Mouse (Mus musculus) thymus, postnatal 10 days (tissue): ENCODE data around the gene Dok5.
A peak's percentile ranks its signal among the peaks of the same experiment; 100 is the strongest.

Experiments used
- DNase-seq, 2 experiments: peaks; one replicate each; pipeline ENCODE4 v3.0.0; 2021; ENCODE audit warnings: low spot score in 2 of 2

Dok5 gene

DNA sequence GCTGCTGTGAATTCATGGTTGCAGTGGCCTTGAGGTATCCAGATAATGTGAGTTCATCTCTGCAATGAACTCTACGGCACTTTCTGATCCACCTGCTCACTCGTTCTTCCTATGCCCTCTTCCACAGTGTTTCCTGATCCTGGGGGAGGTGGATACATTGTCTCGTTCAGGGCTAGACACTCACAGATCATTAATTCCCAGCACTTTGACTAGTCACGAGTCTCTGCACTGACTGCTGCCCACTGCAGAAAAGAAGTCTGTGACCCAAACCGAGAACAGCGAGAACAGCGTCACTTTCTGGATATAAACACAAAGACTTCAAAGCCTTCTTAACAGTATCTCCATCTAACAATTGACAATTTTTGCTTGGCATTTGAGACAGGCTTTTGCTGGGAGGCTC lies 125.9 kb downstream of the Dok5 start:
- DNase-seq = no peak

DNA sequence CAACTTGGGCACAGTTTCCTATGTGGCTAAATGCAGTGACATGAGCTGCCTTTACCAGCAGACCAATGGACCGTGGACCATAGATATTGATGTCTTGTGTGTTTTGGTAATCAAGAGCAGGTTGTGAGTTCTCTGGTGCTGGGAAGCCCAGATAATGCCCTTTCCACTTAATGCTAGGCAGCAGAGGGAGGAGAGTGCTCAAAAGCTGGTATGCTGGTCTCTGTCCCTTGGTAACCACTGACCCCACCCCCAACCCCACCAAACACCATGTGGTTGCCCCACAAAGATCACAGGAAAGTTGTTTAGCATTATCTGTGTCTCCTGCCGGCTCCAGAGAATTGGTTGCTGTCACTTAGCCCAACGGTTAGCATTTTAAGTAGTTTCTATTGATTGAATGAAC lies 127.0 kb downstream of the Dok5 start:
- DNase-seq = no peak

DNA sequence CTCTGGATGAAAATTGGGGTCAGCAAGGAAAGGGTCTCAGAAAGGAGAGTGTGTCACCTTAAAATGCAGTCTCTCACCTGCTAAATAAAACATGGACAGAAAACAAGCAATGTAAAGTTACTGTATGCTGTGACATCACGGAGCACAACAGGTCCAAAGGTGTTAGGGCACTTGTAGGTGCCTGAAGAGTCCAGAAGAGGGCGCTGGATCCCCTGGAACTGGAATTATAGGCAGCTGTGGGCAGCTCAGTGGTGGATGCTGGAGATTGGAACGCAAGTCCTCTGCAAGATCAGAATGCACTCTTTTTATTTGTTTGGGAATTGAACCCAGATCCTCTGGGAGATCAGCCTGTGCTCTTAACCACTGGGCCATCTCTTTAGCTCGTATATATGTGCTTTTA lies 129.0 kb downstream of the Dok5 start:
- no peak for DNase-seq

DNA sequence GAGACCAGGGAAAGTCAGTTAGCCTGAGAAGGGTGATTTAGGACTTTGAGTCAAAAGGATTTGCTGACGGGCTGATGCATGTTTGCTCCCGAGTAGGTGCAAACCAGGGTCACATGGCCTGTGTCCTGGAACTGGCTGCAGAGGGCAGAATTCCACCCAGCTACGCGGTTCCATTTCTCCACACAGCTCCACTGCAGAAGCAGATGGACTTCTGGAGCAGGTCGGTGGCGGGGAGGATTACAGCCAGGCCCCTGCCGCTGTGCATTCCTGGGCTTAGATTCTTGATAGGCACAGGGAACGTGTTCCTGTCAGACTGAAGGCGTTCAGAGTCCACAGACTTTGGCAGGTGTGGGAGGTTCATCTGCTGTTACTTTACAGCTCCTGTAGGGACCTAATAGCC lies 131.2 kb downstream of the Dok5 start:
- DNase-seq = no peak

DNA sequence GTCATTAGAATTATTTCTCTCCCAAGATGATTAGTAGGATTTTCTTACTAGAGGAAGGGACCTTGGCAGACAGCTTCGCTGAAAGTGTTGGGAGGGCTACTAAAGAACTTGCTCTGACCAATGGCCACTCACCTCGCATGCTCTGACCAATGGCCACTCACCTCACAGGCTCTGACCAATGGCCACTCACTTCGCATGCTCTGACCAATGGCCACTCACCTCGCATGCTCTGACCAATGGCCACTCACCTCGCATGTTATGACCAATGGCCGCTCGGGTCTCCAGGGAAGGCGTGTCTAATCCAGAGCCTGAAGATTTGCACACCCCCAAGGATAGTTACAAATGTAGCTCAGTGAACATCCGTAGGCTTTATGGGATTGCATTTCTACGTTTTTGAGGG lies 131.6 kb downstream of the Dok5 start:
- DNase-seq = no peak

DNA sequence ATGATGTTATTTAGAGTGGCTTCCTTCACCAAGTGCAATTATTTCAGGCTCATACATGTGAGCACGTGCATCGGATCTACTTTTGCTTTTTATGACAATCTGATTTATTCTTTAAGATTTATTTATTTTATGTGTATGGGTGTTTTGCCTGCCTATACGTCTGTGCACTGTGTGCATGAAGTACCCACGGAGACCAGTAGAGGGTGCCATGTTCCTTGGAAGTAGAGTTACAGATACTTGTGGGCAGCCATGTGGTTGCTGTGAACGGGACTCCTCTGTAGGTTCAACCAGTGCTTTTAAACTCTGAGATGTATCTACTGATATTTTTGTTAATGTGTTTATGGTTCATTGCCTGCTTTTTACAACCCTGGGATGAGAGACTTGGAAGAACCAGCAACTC lies 132.4 kb downstream of the Dok5 start:
- no peak for DNase-seq

DNA sequence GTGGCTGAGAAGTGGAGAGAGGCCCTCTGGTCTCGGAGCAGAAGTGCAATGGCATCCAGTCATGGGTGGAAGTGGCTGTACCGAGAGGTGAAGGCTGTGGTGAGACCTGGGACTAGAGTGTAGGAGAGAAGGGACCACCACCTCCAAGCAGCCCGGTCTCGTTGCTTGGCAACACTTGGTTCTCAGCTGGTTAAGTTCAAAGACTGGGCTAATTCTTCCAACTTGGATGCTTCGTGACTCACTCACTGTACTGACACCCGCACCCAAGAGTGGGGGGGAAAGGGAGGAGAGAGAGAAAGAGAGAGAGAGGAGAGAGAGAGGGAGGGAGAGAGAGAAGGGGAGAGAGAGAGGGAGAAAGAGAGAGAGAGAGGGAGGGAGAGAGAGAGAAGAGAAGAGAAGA lies 133.2 kb downstream of the Dok5 start:
- DNase-seq = no peak

DNA sequence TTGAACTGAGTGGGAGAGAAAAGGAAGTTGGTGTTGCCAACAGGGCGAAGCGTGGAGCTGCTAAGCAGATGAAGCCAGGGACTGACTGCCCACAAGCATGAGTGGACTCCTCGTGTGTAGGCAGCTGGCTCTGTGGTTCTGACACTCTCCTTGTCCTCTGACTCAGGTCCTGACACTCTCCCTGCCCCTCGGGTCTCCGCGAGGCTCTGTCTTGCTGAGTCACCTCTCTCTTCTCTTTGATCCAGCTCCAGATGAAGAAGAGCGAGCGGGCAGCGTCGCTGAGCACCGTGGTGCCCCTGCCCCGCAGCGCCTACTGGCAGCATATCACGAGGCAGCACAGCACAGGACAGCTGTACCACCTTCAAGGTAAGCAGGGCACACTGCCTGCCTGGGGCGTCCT lies 139.0 kb downstream of the Dok5 start:
- DNase-seq = no peak

DNA sequence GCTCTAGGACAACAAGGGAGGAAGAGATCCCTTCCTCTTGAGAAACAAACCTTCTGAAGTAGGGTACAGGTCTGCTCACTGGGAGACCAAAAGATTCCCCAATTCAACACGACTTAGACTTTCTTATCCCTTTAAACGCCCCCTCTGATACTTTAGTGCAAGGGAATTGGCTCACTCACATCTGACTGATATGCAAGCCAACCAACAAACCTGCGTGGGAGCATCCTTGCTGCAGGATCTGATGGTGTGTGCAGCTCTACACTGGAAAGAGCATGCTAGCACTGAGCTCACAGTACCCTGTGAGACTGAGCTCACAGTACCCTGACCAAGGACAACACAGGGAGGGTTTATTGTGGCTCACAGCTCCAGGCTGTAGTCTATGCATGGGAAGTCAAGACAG lies 139.9 kb downstream of the Dok5 start:
- DNase-seq = no peak

DNA sequence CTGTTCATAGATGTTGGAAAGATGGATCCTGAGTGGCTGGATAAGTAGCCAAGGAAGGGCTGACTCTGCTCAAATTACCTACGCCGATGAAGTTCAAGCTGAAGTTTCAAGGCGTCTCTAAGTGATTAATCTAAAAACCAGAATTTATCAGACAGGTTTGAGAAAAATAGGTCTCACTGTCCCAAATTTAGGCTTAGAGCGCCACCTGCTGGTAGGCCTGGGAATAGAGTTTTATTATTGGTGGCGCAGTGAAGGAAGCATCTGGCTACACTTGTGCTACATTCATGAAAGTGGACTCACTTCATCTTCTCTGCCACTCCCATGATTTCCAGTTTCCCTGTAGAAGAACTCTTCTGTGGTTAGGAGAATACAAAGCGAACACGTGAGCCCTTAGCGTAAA lies 141.8 kb downstream of the Dok5 start:
- peak in 1 of 2 experiments; percentile 54 for DNase-seq

DNA sequence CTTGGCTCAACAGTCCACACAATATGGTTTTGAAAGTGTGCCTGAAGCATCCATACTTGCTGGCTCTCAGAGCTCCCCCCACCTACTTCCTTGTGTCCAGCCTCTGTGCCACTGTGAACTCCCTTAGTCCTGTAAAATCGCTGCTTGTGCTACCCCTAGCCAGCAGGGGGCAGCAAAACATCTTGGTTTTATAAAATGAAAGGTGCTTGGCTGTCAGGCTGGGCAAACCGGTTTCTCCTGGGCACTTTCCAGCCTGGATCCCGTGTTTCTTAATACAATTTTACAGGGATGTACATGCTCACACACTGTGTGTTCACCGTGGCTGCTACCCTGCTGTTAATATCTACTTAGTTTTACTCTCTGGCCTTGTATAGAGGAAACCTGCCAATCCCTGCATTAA lies 145.9 kb downstream of the Dok5 start:
- peak; percentile 11 to 59 for DNase-seq

DNA sequence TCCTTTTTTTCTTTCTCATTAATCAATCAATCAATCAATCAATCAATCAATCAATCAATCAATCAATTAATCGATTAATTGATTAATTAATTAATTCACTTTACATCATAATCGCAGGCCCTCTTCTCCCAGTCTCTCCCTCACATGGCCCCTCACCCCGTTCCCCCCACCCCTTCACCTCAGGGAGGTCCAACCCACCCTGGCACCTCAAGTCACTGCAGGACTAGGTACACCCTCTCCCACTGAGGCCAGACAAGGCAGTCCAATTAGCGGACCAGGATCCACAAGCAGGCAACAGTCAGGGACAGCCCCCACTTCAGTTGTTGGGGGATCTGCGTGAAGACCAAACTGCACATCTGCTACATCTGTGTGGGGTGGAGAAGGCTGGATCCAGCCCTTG lies 146.3 kb downstream of the Dok5 start:
- DNase-seq = no peak

DNA sequence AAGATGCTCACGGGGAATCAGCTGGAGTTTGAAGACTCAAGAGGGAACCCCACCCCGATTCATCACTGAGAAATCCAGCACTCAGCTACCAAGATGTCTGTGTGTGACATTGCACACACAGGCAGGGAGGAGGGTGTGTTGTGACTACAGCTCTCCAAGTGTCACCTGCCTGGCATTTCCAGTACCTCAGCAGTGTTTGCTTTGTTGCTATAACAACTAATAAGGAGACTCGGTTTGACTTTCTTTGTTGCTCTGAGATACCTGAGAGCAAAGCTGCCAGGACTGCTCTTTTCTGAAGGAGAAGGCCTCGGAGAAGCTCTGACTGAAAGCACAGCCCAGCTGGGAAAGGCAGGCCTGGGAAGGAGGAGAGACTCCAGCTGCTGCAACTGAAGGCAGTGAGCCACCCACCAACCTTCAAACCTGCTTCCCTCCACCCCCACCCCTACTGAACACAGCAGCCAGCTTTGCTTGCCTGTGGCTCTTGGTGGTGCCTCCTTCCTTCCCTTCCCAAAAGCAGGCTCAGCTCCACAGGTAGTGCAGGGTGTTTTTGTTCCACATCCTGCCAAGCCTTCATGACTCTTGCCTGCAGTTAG lies 152.7 kb downstream of the Dok5 start:
- no peak for DNase-seq

DNA sequence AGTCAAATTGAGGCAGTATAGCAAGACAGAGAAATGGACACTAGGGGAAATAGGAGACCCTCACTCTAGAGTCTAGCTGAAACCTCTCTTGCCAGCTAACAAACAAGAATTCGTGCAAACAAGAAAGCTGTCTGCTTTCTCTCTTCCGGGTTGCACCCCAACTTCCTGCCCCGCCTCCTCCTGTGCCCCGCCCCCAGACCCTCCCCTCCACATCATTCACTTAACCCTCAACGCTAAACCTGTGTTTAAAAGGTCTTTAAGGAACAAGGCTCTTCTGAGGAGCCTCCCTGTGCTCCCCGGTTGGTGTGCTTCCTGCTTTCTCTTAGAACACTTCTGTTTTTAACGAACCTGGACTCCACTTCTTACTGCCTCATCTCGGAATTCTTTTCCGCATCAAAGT lies 156.4 kb downstream of the Dok5 start:
- DNase-seq = no peak

DNA sequence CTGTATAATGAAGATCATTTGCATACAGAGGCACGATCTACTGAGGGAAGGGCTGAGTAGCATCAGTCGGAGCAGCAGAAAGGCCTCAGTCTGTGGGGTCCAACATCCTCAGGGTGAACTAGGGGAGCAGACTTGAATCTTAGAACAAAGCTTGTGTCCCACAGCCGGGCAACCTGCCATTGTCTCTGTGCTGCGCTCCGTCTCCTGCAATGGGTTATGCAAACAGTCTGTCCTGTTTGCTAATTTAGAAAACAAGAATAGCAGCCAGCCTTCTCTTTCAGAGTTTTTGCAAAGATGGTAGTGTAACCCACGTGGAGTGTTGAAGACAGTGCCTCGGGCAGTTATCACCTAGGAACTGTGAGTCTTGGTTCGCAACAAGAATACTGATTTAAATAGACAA lies 163.5 kb downstream of the Dok5 start:
- DNase-seq = no peak

DNA sequence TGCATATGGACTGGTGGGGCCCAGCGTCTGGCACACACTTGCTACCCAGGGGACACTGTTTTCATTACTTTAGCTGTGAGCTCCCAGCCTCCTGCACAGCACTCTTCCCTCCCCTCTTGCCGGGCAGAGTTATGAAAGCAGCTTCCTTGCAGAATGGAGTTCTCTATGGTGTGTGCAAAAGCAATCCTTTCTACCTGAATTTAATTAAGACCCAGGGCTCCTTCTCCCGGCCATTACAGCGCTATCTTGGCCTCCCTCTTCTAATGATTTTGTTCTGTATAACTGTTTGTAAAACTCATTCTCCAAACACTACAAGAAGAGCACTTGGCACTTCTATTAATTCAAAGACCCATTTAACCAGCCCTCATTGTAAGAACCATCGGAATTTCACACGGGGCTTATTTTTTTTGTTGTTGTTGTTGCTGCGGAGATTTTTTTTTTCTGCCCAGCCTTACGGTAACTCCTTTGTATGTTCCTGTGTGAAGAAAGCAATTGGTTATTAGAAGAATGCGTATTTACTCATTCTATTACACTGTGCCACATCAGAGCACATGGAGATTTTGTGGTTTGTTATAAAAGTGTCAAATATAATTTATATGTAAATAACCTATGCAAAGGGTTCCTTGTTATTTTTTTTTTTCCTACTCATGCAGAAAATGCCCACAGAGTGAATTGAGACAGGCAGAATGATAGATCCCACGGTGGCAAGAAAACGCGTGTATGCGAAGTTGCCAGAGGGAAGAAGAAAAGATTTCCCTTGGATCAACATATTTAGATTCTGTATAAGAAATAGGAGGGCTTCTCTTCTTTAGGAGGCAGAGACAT lies 170.8 kb downstream of the Dok5 start:
- no peak for DNase-seq

DNA sequence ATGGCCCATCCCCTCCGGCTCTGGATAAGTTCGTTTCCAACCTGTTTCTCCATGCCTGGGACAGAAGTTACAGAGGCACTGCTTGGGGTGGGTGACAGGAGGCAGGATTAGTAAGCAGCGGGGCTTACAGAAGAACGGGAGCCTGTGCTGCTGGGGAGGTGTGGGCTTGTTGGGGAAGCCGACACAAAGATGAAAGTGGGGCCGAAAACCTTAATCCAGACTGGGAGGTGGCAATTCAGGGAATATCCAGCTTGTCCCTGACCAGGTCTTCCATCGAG lies 171.4 kb downstream of the Dok5 start:
- DNase-seq = no peak

DNA sequence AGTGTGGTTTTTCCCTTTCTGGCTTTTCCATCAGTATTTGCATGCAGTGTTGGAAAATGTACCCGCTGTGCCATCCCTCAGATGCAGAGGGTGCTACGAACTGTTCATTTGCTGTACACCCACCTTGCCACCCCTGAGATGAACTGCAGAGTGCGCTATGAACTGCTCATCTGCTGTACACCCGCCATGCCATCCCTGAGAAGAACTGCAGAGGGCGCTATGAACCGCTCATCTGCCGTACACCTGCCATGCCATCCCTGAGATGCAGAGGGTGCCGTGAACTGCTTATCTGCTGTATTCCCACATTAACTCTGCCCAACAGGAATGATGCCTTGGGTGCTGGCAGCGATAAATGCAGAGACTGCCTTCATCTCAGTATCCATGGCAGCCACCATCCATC lies 171.8 kb downstream of the Dok5 start:
- DNase-seq = no peak

DNA sequence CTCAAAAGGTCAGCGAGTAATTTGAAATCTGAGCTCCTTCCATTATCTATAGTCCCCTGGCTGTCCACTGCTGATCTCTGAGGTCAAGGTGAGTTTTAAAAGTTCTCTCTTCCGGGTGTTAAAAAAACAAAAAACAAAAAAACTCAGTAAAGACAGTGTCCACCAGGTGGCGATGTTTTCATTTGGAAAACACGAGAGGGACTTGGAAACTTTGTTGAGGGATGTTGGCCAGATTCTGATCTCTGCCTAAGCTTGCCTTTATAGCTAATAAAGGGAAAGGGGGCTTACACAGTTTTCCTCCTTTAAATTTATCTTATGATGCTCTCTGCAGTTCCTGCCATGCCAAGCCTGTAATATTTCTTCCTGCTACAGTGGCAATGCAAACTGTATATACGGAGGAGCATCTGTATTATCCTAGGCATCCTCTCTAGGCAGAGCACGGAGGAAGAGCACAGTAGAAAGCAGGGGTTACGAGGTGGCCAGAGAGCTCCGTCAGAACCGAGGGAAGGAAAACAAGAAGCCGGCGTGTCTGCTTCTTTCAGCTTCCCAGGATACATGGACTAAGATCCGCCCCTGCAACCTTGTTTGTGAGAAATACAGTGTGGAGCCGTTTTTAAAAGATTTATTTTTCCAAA lies 181.1 kb downstream of the Dok5 start:
- no peak for DNase-seq

DNA sequence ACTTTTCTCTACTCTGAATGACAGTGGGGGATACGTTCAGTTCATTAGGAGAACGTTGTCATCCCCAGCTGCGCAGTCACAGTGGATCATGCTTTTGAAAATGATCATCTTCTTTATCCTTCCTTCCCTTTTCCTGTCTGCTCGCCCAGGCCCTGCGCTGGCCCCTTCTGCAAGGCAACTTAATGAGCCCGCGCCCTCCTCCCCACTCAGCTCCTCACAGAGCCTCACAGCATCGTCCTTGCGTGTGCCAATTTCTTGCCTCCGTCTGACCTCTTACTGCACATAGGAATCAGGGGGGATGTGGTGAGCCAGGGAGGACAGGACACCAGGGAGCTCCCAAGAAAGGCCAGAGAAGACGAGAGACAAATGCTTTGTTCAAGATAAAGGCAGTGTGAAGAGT lies 182.3 kb downstream of the Dok5 start:
- DNase-seq = no peak

DNA sequence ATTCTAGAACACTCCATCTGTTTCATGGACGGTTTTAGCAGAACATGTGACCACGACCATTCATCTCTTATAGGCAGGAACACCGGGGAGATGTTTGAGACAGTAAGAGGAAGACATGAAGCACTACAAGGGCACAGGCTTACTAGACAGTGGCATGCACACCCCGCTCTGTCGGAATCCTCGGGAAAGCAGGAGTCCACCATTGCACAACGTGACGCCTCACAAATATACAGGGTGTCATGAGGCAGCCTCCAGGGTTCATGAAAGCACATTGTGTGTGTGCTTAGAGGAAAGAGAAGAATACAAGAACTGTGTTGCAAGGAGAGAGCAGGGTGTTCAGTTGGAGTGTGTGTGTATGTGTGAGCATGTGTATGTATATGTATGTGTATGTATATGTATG lies 184.0 kb downstream of the Dok5 start:
- DNase-seq = no peak

DNA sequence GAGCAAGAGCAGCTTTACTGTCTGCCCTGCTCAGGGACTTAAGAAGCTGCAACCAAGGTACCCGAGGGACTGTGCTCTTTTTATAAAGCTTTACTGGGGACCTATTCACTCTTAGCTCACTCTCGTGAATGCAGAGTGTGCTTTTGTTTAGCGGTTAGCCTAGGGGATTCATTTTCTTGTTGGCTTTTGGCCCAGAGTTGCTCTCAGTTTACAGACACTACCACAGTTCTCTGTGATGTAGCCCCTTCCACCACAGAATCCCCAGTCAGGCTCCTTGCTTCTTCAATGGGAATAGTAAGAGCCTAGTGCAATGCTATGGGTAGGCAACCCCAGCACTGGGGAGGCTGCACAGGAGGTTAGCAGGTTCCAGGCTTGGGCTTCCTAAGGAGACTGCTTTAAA lies 190.7 kb downstream of the Dok5 start:
- DNase-seq = no peak

DNA sequence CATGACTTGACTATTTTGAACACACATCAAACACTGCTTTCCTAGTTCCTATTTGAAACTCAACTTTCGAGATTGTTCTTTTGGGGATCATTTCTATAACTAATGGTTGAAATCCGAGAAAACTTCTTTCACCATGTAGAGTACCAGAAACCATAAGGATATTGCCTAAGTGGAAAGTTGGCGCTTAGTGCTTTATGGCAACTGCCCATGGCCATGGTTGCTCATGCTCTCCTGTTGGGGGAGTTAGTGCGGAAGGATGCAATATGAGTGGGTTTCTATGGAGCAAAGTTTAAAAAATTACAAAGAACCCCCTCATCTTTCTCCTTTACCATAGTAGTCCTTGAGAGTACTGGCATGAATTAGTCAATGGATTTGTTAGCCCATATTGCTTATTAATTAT lies 192.5 kb downstream of the Dok5 start:
- no peak for DNase-seq

DNA sequence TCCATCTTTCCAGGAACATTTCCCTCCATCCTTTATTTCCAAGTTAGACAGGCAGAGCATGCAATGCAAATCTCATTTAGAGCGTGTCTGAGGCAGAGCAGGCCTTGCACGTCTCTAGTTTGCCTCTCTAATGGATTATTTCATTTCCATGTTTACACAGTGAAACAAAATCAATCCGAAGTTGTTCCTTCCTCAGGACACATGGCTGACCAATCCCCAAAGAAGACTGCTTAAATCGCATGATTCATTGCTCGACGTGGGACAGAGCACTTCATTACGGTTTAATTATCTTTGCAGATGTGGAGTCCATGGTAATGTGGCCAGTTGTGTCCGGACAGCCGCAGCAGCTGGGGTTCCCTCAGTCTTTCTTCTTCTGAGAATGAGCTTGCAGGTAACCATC lies 194.6 kb downstream of the Dok5 start:
- DNase-seq = no peak
